ENCODE assay signal across 8 mouse cellular contexts in the genomic region with DNA sequence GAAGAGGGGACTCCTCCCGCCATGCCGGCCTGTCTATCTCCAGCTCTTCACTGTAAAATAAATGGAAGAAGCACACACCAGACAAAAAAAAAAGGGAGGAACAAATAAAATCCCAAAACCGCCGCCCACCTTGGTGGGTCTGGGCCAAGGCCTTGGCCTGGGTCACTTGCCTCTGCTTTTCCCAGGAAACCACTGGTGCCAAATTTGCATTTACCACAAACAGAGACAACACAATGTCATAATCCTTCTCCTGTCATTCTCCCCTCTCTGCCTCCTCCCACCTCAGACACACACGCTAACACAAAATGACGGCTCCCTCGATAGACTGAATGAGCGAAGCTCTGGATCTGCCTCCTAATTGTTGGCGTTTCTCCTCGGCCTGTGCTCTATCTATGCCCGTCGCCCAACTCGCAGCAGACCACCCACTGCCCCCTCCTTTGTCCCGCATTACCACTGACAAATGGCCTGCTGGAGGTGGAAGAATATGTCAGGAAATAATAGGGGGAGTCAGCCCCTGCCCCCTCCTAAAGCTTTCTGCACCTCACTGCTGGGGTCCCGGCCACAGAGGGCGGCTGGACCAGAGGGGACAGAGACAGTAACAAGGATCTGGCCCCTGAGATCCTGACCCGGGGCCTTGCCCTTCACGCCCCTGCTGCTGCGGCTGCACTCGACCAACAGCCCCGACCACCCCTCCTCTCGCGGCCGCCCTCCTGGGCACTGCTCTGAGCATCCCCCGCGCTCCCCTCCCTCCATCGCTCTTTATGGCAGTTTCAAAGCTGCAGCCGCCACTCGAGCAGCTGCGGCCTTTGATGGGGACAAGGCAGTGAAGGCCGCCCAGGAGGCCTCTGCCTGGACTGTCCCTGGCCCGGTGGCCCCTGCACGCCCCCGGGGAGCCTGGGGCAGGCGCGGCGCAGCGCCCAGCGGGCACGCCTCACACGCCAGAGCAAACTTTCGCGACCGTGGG.
DNase-seq lines count a peak whose midpoint lies in the region; ATAC-seq lines count a peak whose summit lies in the region.

No protein-coding gene starts in this region.

- no peak for ATAC-seq in liver, embryonic 13.5 days (ENCODE audit: low read depth)

- H3K9ac ChIP-seq in liver, embryonic 13.5 days: no peak overlapping the region

- H3K4me2 ChIP-seq in liver, embryonic 13.5 days: peak overlapping the region; percentile 43

- peak overlapping the region; percentile 21; the same call in 1 of the 2 replicates for H3K4me3 ChIP-seq in liver, embryonic 13.5 days (replicated peaks)

- no peak overlapping the region for H3K27ac ChIP-seq in liver, embryonic 13.5 days

- peaks cover 77% of the 10 kb centered on the region for H3K27me3 ChIP-seq in liver, embryonic 13.5 days

- no peaks in the 10 kb centered on the region for H3K36me3 ChIP-seq in liver, embryonic 13.5 days

- H3K4me1 ChIP-seq in liver, embryonic 13.5 days (replicated peaks): peaks cover 8% of the 10 kb centered on the region

- 19% methylated on average over 44 of the region's 44 CpGs for WGBS in liver, embryonic 13.5 days (ENCODE audit: insufficient replicate concordance)

- no peaks in the 10 kb centered on the region for H3K9me3 ChIP-seq in liver, embryonic 13.5 days (replicated peaks)

- DNase-seq in heart, adult 11 months: peak; percentile 69
- no peak for DNase-seq in heart, adult 8-10 months (ENCODE audit: low spot score)
- DNase-seq in thymus, postnatal 14 days: peak; percentile 19
- DNase-seq in thymus, postnatal 4 days: no peak
- no peak for DNase-seq in liver, embryonic 13.5 days
- no peak for DNase-seq in adipocyte (ENCODE audit: low spot score)
- no peak for DNase-seq in T-cell, adult 2 months (ENCODE audit: low spot score)
- DNase-seq in right cerebral cortex, adult 18-20 months: no peak

Comparison
In these comparisons a context has a peak if more than half of its experiments do, and no peak if none do; other contexts are left out.
1. DNase-seq: peak in heart, adult 11 months (single experiment) and thymus, postnatal 14 days (single experiment); none in heart, adult 8-10 months (single experiment), thymus, postnatal 4 days (single experiment), liver, embryonic 13.5 days (single experiment), adipocyte (single experiment), T-cell, adult 2 months (single experiment) and right cerebral cortex, adult 18-20 months (single experiment).